Mouse (Mus musculus): ENCODE results near the gene Shmt2. TPM values are rescaled to one million over a fixed set of nuclear protein-coding genes. Genes with fewer than 3 reads are reported as not detected.

Gene Shmt2
- 10 to 100 TPM; 43.7 to 45.1 TPM for total RNA-seq (2021)

DNA sequence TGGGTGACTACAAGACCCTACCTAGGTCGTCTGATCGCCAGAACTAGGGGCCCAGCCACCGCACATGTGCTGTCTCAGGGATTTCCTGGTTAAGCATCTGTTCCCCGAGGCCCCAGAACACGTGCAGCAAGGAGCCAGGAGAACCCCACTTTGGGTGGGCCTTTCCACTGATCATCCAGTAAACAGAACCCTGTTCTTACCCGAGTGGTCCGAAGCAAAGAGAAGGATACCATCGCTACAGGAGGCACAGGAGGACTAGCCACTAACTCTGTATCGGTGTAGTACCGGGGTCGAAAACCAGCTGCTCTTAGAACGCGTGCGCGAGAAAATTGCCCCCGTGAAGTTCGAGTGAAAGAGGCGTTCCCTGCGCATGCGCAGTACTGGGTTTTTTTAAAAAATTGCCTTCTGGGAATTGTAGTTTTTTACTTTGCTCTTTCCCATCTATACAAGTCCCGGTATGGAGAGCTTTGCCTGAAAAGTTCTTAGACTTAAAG lies at the start of gene Shmt2:
TSS of gene Shmt2 (minus strand) at position 357 of the 494 bp plus-strand sequence.
- peak; percentile 88 for DNase-seq

DNA sequence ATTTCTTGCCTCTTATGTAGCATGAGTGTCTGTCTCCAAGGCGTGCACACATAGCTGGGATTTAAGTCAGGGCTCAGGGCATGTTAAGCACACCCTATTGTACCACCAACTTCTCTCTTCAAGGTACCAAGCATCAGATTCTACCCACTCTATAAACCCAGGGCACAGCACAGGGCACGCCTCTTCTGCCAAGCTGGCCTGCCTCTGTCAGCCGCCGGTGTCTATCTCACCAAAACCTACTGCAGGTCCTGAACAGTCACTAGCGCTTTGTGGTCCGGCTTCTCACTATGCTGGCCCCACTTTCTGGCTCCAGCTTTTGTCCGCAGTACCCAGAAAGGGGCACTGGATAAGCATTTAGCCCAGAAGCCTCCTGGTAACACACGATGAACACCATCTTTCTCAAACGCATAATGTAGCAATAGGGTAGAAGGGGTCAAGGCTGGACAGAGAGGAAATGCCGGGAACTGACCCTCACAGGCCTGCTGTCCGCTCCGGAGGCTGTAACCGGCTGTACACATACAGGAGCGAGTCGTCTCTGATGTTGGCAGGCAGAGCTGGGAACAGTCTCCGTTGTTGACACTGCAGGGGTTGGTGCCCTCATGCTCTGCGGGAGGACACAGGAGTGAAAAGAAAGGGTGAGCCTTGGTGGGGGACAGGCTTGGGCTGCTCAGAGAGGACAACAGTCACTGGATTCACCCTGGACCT lies 48.8 kb upstream of the Shmt2 start:
- no peak for DNase-seq

DNA sequence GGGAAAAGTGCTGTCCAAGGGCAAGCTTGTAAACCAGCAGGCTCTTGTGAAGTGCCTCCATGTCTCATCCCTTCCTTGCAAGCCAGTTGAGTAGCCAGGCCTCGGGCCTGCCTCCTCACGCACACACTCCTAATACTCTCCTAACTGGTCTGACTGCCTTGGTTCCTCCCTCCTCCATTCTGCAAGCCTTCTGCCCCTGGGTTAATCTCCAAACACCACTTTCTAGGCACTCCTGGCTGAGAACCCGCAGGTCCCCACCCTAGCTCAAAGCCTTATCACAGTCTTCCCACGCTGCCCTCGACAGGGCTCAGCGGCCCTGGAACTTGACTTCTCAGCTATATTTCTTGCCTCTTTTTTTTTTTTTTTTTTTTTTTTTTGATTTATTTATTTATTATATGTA lies 48.1 kb upstream of the Shmt2 start:
- DNase-seq = no peak

DNA sequence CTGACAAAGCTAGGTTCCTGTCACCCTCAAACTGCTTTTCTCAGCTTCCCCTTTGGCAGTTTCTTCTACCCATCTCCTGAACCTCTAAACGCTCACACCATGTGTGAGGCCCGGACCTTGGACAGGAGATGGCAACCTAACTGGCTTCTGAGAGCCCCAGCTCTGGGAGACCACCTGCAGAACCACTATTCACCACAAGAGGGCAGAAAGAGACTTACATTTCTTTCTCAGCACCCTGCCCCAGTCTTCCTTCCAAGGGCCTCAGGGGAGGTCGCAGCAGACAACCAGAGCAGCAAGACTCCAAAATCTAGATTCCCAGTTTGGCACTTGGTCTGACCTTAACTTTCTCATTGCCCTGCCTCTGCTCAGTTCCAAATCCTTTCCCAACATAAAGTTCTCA lies 47.2 kb upstream of the Shmt2 start:
- peak; percentile 89 for DNase-seq

DNA sequence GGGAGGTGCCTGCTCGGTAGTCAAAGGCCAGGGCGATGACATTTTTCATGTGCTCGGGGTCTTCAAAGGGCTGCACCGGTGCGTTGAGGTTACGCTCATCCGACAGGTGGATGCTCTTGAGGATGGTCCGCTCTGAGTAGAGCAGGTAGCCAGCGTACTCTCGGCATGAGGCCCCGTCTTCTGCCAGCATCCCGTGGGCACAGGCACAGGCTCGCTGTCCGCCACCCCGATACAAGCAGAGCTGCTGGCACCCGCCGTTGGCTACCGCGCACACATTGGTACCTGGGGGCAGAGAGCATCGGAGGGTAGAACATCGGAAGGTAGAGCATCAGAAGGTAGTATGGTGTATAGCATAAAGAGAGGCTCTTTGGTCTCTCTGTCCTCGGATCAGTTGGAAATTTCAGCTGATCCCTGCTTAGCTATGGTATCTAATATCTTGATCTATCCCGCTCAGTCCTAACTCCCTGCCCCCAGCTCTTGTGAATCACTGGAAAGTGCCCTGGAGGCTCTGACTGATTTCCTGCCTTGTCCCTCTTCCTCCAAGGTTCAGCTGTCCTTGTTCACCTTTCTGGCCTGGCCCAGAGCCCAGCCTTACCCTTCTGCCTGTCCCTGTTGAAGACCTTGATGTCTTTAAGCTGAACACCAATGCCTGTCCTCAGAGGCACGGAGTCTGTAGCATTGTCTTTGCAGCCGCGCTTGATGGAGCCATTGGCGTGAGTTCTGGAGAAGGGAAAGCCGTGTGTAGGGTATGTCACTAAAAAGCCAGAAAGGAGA lies 44.5 kb upstream of the Shmt2 start:
- DNase-seq = no peak

DNA sequence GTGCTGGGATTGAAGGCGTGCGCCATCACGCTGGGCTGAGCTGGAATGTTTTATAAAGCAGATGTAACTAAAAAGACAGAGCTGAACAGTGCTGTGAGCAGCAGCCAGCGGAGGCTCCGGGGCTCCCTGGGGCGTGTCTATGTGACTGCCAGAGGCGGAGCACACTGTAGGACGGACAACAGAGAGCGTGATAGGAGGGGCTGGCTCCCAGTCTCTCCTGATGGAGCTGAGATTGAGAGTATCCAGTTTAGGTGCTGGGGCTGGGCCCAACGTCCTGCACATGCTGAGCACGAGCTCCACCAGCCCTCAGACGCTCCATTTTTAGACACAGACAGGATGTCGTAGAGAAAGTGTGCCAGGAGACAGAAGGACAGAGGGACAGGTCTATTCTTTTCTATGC lies 42.1 kb upstream of the Shmt2 start:
- peak; percentile 50 for DNase-seq

DNA sequence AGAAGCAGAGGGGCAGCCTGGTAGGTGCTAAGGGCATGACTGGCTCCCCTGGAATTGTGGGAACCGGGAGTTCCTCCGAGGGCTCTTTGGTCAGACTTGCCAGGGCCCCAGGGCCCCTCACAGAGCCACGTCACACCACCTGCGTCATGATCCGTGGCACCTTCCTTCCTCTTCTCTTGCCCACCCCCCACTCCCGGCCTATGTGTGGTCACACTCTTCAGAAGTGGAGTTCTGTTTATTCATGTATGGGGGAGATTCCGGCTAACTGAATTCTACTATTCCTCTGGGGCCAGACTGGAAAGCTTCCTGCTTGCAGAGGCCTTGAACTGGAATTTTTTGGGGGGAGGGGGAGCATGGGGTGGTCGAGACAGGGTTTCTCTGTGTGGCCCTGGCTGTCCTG lies 41.6 kb upstream of the Shmt2 start:
- DNase-seq = no peak

DNA sequence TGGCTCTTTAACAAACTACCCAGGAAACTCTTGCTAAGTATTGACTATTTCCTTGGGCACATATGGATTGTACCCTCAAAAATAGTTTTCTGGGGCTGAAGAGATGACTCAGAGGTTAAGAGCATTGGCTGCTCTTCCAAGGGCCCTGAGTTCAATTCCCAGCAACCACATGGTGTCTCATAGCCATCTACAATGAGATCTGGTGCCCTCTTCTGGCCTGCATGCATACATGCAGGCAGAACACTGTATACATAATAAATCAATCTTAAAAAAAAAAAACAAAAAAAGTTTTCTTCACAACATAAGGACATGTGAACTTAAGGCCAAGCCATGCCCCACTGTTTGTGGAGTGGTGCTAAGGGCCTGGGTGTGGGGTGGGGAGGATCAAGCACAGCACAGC lies 38.9 kb upstream of the Shmt2 start:
- DNase-seq = no peak

DNA sequence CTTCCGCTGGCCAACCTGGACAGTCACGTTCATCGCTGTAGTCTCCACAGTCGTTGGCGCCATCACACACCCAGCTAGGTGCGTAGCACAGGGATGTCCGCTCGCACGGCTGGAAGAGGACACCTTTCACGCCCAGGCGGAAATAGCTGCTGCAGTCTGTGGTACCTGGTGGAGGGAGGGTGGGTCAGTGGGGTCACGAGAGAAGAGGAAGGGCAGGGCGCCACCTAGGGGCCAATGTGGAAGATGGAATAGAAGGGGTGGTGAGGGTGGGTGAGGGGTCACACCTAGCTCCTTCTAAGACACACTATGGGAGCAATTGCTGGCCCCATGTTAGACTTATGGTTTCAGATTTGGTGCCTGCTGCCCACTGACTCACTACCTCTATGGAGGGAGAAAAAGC lies 35.2 kb upstream of the Shmt2 start:
- no peak for DNase-seq

DNA sequence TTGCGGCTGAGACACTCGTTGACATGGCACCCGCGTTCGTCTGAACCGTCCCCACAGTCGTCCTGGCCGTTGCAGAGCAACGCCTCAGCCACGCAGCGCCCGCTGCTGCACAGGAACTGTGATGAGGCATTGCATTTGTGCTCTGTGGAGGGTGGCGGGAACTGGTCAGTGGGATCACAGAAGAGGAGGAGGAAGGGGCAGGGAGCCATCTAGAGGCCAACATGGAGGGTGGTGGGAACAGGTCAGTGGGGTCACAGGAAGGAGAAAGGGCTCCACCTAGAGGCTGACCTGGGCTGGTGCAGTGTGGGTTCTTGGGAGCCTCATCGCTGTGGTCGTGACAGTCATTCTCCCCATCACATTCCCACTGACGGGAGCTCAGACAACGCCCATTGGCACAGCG lies 33.5 kb upstream of the Shmt2 start:
- DNase-seq = peak; percentile 45

DNA sequence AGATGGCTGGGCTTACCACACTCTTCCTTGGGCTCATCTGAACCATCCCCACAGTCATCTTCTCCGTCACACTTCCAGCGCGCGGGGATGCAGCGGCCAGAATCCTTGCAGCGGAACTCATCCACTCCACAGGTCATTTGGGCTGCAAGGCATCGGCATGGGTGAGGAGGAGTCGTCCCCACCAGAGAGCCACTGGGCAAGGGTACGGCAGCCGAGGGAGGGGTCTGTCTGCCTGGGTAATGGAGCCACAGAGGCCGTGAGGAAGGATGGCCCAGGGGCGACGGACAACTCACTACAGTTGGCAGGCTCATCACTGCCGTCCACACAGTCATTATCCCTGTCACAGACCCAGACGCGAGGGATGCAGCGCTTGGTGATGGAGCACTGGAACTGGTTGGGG lies 27.6 kb upstream of the Shmt2 start:
- DNase-seq = no peak

DNA sequence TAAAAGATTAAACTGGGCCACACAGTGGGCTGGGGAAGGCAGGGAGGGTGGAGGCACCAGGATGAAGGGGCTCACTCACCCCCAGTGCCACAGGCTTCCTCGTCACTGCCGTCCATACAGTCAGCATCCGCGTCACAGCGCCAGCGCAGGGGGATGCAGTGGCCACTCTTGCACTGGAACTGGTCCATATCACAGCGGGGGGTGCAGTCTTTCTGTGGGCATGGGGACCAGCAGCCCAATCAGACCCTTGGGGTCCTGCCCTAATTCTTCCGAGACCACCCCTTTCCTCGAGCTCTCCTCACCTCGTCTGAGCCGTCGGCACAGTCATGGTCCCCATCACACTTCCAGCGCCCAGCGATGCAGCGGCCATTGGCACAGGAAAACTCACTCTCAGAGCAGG lies 26.0 kb upstream of the Shmt2 start:
- DNase-seq = no peak

DNA sequence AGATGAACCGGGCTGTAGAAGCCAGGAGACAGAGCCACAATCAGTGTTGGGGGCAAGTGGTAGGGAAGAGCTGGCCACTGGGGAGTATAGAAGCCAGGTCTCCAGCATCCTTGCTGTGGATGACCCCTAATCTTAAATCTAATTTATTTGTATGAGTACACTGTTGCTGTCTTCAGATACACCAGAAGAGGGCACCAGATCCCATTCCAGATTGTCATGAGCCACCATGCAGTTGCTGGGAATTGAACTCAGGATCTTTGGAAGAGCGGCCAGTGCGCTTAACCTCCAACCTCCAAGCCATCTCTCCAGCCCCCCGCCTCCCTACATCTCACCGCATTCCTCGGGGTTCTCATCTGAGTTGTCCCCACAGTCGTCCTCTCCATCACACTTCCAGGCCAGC lies 24.3 kb upstream of the Shmt2 start:
- DNase-seq = no peak

DNA sequence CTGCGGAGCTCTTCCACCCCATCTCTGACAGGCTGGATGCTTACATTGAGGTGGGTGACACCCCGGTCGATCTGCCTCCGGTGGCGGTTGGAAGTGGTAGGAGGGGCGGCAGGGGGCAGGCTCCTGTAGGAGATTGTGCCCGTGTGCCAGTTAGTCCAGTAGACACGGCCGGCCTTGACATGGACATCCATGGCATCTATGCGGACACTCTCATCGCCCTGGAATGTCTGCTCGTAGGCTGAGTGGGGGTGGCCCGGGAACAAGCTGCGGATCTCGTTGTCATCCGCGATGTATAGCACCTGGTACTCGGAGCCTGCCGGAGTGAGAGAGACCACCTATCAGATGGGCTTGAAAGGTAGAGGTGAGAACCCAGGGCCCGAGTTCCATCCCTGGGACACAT lies 22.1 kb upstream of the Shmt2 start:
- no peak for DNase-seq

DNA sequence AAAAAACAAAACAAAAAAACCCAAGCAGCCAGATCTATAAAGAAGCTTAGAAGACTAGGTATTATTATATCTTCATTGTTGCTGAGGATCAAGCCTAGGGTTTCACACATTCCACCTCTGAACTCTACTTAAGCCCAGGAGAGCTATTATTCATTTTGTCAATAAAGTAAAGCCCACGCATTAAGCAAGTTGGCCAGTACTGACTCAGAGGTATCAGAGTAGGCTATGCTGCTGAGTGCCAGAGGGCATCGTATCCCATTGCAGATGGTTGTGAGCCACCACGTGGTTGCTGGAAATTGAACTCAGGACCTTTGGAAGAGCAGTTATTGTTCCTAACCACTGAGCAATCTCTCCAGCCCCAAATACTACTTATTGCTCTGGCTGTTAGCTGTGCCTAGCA lies 21.7 kb upstream of the Shmt2 start:
- no peak for DNase-seq

DNA sequence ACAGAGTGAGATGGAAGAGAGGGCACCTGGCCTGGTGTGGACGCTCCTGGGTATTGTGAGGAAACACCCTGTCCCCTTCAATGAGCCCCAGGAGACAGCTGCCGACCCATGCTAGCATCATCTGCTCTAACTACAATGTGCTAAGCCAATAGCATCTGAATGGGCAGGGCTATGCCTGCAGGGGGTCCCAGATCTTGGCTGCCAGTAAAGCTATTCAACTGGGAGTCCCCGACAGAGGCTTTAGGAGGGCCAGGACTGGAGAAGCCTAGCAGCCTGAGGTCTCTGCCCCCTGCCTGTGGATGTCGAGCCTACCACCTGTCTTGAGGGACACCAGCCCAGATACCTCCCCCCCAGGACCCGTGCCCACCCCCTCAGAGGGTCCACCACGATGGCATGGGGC lies 20.5 kb upstream of the Shmt2 start:
- no peak for DNase-seq

DNA sequence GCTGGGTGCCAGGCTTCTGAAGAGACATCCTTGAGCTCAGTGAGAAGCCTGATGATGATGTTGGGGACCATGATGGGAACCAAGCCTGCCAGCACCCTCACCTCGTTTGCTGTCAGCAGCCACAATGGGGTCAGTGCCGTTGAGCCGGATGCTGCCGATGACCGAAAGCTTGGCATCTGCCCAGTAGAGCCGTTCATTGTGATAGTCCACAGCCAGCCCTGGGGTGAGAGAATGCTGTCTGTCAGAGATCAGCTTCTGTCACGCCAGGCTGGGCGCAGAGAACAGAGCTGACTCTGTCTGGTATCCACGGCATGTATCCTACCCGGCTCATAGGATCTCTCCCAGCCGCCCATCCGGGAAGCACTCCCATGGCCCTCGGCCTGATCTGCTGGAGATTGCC lies 19.8 kb upstream of the Shmt2 start:
- peak; percentile 42 for DNase-seq

DNA sequence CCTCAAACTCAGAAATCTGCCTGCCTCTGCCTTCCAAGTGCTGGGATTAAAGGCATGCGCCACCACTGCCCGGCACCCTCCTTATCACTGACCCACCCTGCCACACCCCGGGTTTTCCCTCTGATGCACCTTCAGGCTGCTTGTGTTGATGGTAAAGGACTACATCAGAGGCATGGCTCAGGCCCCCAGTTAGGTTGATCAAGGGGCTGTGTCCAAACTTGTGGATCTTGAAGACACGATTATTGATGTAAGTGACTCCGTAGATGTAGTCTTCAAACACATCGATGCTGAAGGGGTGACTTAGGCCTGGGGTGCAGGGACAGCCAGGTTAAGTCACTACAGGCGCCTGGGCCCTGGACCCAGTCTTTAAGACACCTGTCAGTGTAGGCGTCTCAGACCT lies 19.3 kb upstream of the Shmt2 start:
- DNase-seq = no peak

DNA sequence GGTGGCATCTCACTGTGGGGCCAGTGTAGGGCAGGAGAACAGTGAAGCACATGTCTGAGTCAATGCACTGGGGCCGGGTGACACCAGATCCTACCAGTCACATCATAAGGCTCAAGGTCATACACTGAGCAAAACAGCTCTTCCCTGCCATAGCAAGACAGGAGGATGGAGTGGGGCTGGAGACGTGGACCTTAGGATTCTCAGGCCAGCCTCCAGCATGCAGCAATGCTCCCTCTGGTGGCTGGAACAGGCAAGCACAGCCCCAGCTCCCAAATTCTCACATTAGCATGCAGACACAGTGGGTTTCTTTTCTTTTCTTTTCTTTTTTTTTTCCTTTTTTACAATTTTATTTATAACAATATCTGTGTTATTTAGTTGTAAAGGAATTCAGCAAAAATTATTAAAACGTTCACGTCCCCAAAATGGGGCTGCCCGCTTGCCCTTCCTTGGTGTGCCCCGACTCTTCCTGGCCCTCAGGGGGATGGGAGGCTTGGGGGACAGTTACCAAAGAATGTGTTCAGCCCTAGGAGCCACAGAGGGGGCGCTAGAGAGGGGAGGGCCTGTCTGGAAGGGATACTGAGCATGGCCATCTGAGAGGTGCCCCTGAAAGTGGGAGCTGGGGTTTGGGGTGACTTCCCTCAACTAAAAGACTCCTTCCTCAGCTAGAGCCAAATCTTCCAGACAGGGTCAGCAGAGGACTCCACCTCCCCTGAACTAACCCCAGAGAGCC lies 15.8 kb upstream of the Shmt2 start:
- peak; percentile 89 for DNase-seq

DNA sequence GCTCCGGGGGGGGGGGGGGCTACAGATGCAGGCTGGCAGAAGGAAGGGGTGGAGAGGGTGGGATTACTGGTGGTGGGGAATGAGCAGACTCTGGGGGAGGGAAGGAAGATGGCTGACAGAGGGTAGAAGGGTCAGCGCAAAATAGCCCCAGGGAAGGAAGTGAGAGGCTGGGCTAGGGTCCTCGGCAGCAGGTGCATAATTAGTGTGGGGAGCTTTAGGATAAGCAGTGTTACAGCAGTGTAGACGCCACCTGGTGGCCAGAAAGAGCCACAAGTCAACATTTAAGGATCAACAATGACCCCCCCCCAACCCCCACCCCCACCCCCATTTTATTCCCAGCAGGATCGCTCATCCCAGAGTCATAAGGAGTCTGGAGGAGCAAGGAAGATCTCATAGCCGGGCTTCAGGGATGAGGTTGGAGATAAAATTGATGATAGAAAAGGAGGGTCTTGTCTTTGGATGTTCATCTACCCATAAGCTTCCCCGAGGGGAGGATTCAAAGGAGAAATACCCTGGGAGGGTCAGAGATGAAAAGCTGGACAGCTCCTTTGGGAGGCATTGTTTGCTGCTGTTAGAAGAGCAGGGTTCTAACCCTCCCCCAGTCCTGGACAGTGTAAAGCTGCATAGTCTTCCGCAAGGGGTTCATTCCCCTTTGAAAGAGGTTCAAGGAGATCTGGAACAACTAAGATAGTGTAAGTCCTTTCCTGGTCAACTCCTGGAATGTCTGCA lies 14.5 kb upstream of the Shmt2 start:
- DNase-seq = peak; percentile 54

DNA sequence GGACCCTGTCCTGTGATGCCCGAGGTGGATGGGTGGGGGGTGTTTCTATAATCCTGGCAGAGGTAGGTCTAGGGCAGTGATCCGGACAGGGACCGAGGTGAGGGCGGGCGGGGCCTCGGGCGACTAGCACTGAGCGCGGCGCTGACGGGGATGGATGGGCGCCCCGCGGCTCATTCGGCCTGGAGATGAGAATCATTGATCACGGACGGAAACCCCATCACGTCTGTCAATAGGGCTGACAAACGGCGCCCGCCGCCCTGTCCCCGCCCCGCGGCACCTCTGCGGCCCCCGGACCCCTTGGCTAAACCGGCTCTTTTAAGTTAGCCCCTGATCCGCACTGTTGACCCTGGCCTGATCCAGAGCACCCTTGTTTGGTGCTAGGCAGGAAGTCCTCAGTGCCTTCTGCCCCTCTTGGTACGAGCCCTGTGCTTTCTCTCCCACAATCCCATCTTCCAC lies 12.7 kb upstream of the Shmt2 start:
- DNase-seq = no peak

All from heart, postnatal 4 days (tissue).